Mouse (Mus musculus) intestine, embryonic 15.5 days (tissue): ENCODE measurements around the gene Ap5b1. TPM values are rescaled to one million over a fixed set of nuclear protein-coding genes. Genes with fewer than 3 reads are reported as not detected.

Source experiments
- ATAC-seq: fragments of 200-750 bp; cut with Nextera tagmentation; 2 replicates; pipeline ENCODE4 v1.8.0; 2017; ENCODE audit warnings: moderate TSS enrichment, moderate library complexity
- H3K27ac ChIP-seq: fragments of 300-500 bp; sonication (generic); 2 replicates; pipeline ENCODE4 v1.5.1; 2015; ENCODE audit warnings: mild to moderate bottlenecking, inconsistent platforms
- H3K27me3 ChIP-seq: fragments of 300-500 bp; sonication (generic); replicated peaks from 2 replicates; pipeline ENCODE4 v1.6.1; 2015; ENCODE audit warnings: inconsistent platforms
- H3K36me3 ChIP-seq: fragments of 300-500 bp; sonication (generic); 2 replicates; pipeline ENCODE4 v1.6.1; 2015; ENCODE audit warnings: inconsistent platforms
- H3K4me1 ChIP-seq: fragments of 300-500 bp; sonication (generic); replicated peaks from 2 replicates; pipeline ENCODE4 v1.6.1; 2015; ENCODE audit warnings: inconsistent platforms
- H3K4me2 ChIP-seq: fragments of 300-500 bp; sonication (generic); replicated peaks from 2 replicates; pipeline ENCODE4 v1.6.1; 2015; ENCODE audit warnings: mild to moderate bottlenecking, inconsistent platforms
- H3K4me3 ChIP-seq: fragments of 300-500 bp; sonication (generic); replicated peaks from 2 replicates; pipeline ENCODE4 v1.5.1; 2015; ENCODE audit warnings: inconsistent platforms
- H3K9ac ChIP-seq: fragments of 300-500 bp; sonication (generic); 2 replicates; pipeline ENCODE4 v1.6.1; 2015; ENCODE audit warnings: inconsistent platforms
- H3K9me3 ChIP-seq: fragments of 300-500 bp; sonication (generic); 2 replicates; pipeline ENCODE4 v1.6.1; 2016; ENCODE audit warnings: inconsistent platforms
- WGBS: fragments of 180-500 bp; shearing (Covaris S2); methylation state at CpG from one replicate; pipeline ENCODE4 v1.1.7; 2015; 5-methylcytosine and 5-hydroxymethylcytosine counted together
- polyA plus RNA-seq: library from polyadenylated mRNA; unstranded; fragments of >200 nt; fragmentation: Nextera tagmentation; extraction: Ambion mirVana; gene quantifications from 2 replicates; pipeline ENCODE4 v1.2.1, GENCODE M21; 2015

Gene Ap5b1
- polyA plus RNA-seq, 1 experiment from 2014 or later = 7.9 TPM

DNA sequence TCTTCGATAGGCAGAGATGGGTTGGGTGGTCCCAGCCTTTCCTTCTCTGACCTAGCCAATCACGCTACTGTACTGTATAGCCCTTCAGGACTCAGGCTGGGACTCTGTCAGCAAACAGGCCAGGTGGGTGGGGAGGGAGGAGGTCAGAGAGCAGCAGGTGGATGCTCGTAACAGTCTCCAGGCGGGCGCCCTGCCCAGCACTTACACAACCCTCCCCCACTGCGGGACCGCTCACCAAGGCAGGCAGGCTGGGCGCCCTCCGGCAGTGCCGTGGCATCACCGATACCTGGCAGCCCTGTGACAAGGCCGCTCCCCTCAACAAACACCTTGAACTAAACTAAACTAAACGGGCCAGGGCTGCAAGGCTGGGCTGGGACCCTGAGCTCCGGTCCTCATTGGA is 13.6 kb upstream of the Ap5b1 start:
- Histone ChIP-seq H3K4me2 (peak overlapping the region; percentile 45), H3K36me3 (peaks cover 2% of the 10 kb centered on the region; the same call in 1 of the 2 replicates), H3K9ac (no peak overlapping the region), H3K27me3 (peaks cover 20% of the 10 kb centered on the region), H3K4me1 (peaks cover 20% of the 10 kb centered on the region), H3K9me3 (no peaks in the 10 kb centered on the region), H3K27ac (peak overlapping the region; percentile 64), H3K4me3 (no peak overlapping the region)
- 64% methylated on average over 14 of the region's 14 CpGs for WGBS
- peak; percentile 87 for ATAC-seq

DNA sequence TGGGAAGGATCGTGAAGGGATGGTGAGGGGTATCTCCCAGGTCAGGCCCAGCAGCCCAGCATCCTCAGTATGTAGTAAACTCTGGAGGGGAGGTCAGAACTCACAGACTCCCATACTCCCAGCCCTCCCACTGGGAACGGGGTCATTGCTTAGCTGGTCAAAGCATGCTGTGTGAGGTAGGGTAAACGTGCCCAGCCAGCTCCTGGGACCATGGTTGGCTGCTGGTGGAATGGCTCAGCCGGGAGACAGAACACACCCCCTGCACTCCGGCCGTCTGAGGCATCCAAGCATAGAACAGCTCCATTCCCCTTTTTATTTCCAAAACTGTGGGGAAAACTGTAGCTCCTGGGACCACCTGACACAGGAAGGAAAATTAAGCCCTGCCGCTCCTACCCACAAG is 9.7 kb upstream of the Ap5b1 start:
- H3K36me3 ChIP-seq = no peaks in the 10 kb centered on the region
- peak overlapping the region; percentile 57 for H3K9ac ChIP-seq
- no peaks in the 10 kb centered on the region for H3K9me3 ChIP-seq
- H3K4me3 ChIP-seq = peak overlapping the region; percentile 53
- no peak overlapping the region for H3K27ac ChIP-seq
- peaks cover 34% of the 10 kb centered on the region for H3K4me1 ChIP-seq
- peak overlapping the region; percentile 64 for H3K4me2 ChIP-seq
- ATAC-seq = no peak
- peaks cover 45% of the 10 kb centered on the region for H3K27me3 ChIP-seq
- WGBS = 39% methylated on average over 7 of the region's 7 CpGs

- Histone ChIP-seq H3K4me1 (peaks cover 28% of the 10 kb centered on the region), H3K27ac (peak overlapping the region; percentile 86), H3K9me3 (no peaks in the 10 kb centered on the region), H3K36me3 (no peaks in the 10 kb centered on the region), H3K9ac (peak overlapping the region; percentile 57), H3K4me3 (peak overlapping the region; percentile 53), H3K27me3 (peaks cover 45% of the 10 kb centered on the region), H3K4me2 (peak overlapping the region; percentile 64)
- no peak for ATAC-seq
- WGBS = 37% methylated on average over 8 of the region's 8 CpGs
Measured at GRCm38 (mm10) chr19:5558770-5559169, 9.1 kb upstream of the Ap5b1 start.

DNA sequence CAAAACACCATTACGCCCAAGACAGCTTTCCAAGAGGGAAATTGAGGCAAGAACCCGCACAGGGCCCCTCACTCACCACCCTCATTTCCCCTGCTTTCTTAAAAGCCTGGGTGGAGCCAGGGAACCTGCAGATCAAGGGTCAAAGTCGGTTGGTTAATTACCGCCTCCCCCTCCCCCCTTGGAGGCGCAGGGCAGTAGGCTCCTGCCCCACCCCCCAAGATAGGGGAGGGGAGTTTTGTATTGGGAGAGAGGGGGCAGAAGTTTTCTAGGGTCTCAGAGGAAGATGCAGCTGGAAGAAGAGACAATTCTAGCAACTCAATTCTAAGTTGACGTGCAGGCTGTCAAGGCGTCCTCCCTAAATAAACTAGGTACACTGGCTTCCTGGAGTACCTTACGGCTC is 8.6 kb upstream of the Ap5b1 start:
- Histone ChIP-seq H3K4me3 (peak overlapping the region; percentile 53), H3K4me2 (peak overlapping the region; percentile 64), H3K36me3 (no peaks in the 10 kb centered on the region), H3K27me3 (peaks cover 45% of the 10 kb centered on the region), H3K9ac (peak overlapping the region; percentile 57), H3K9me3 (no peaks in the 10 kb centered on the region), H3K27ac (peak overlapping the region; percentile 86), H3K4me1 (peaks cover 28% of the 10 kb centered on the region)
- ATAC-seq = peak; percentile 32
- 13% methylated on average over 8 of the region's 8 CpGs for WGBS

DNA sequence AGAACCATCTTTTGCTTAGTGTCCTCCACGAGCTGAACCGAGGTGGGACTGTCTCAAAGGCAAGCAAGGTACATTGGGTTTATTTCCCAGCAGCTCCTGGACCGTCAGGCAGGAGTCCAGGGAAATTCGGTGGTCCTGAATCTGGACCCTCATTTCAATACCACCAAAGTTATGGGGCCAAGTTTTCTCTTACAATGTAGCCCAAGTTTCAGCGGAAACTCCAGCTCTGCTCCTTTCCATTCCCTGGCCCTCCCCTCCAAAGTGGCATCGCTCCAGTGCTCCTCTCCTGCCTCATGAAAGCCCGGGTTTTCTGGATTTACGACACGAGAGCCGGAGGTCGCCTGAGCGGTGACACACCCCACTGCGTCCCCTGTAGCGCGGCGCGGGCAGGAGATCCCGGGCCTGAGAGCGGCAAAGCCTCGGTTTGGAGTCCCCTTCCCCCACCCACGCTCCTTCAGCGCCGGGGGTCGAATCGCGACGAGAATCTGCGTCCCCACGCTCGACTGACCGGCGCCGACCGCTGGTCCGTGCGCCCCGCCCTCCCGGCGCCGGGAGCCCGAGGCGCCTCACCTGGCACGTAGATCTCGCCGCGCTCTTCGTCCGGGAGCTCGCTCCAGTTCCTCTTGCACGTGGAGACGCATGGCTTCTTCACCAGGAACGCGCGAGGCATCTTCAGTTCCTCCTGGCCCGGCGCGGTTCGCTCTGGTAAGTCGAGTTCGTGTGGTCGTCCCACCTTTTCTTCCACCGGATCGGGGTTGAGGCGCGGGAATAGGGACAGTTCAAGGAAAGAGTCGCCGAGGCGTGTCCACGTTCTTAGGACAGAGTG is 8.0 kb upstream of the Ap5b1 start:
- Histone ChIP-seq H3K9me3 (no peaks in the 10 kb centered on the region), H3K27ac (peak overlapping the region; percentile 86), H3K9ac (peak overlapping the region; percentile 57), H3K4me1 (peaks cover 31% of the 10 kb centered on the region), H3K36me3 (no peaks in the 10 kb centered on the region), H3K27me3 (peaks cover 45% of the 10 kb centered on the region), H3K4me2 (peak overlapping the region; percentile 64), H3K4me3 (peak overlapping the region; percentile 53)
- peak; percentile 14 for ATAC-seq
- WGBS = under 1% methylated on average over 69 of the region's 69 CpGs

DNA sequence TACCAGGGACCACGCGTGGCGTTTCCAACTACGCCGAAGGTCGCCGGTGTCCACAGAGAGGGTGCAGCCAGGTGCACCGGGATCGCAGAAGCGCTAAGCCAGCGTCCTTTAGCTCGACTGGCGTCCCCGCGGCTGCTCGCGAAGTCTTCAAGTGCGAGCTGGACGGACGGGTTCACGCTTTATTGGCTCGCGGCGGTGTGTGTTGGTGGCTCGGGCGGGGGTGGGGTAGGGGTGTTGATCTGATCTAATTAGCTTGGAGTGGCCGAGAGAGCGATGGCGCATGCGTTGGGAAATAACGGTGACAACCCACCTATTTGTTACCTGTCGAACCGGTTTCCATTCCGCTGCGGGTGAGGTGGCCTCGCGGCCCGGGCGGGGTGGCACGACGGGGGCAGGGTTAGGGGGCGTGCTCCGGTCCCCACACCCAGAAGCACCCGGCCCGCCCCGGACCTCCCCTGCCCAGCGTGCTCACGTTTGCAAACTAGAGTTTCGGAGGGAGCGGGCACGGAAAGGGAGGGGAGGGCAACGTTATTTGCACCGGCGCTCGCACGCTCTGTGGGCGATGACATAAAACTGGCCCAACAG is 7.3 kb upstream of the Ap5b1 start, which contains the start of gene Ovol1:
TSS of gene Ovol1 (minus strand) at position 190 of the 585 bp plus-strand sequence.
- WGBS = under 1% methylated on average over 57 of the region's 57 CpGs
- Histone ChIP-seq H3K9ac (peak within 1 kb of the TSS; percentile 57), H3K4me1 (peaks cover 28% of the 10 kb centered on the region), H3K4me3 (peak within 1 kb of the TSS; percentile 53), H3K4me2 (peak within 1 kb of the TSS; percentile 64), H3K27me3 (peaks cover 45% of the 10 kb centered on the region), H3K36me3 (no peaks in the 10 kb centered on the region), H3K27ac (peak within 1 kb of the TSS; percentile 86), H3K9me3 (no peaks in the 10 kb centered on the region)
- peak; percentile 88 for ATAC-seq

GRCm38 (mm10) chr19:5561252-5561790 is 6.5 kb upstream of the Ap5b1 start:
- peaks cover 45% of the 10 kb centered on the region for H3K27me3 ChIP-seq
- no peaks in the 10 kb centered on the region for H3K9me3 ChIP-seq
- ATAC-seq = peak; percentile 31
- H3K9ac ChIP-seq = peak overlapping the region; percentile 46
- H3K4me1 ChIP-seq = peaks cover 28% of the 10 kb centered on the region
- H3K4me2 ChIP-seq = peak overlapping the region; percentile 64
- WGBS = 13% methylated on average over 10 of the region's 10 CpGs
- H3K36me3 ChIP-seq = no peaks in the 10 kb centered on the region
- H3K27ac ChIP-seq = peak overlapping the region; percentile 86
- peak overlapping the region; percentile 53 for H3K4me3 ChIP-seq

GRCm38 (mm10) chr19:5561886-5562285 is 5.9 kb upstream of the Ap5b1 start:
- no peak for ATAC-seq
- Histone ChIP-seq H3K4me3 (peak overlapping the region; percentile 53; the same call in 1 of the 2 replicates), H3K4me1 (peaks cover 28% of the 10 kb centered on the region), H3K27ac (peak overlapping the region; percentile 86), H3K27me3 (peaks cover 44% of the 10 kb centered on the region), H3K9me3 (no peaks in the 10 kb centered on the region), H3K4me2 (peak overlapping the region; percentile 64; the same call in 1 of the 2 replicates), H3K9ac (peak overlapping the region; percentile 46; the same call in 1 of the 2 replicates), H3K36me3 (no peaks in the 10 kb centered on the region)
- WGBS = 44% methylated on average over 3 of the region's 3 CpGs

DNA sequence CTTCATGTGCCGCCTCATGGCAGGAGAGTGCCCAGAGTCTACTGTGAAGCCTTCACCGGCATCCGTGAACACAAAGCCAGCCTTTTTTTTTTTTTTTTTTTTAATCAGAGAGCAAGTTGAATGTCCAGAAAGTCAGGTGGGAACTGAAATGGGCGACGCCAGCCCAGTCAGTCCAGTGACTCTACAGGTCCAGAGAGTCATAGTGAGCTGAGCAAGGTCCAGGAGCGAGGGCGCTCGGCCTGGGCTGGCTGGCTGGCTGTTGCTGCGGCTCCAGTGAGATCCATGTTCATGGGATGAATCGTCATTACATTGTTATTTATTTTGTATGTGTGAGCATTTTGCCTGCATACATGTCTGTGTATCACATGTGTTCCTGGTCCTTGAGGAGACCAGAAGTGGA is 5.0 kb upstream of the Ap5b1 start:
- peaks cover 30% of the 10 kb centered on the region for H3K4me1 ChIP-seq
- no peak overlapping the region for H3K4me3 ChIP-seq
- no peaks in the 10 kb centered on the region for H3K36me3 ChIP-seq
- 89% methylated on average over 10 of the region's 10 CpGs for WGBS
- H3K27me3 ChIP-seq = peaks cover 39% of the 10 kb centered on the region
- H3K4me2 ChIP-seq = no peak overlapping the region
- no peak overlapping the region for H3K9ac ChIP-seq
- ATAC-seq = no peak
- H3K27ac ChIP-seq = no peak overlapping the region
- H3K9me3 ChIP-seq = no peaks in the 10 kb centered on the region

DNA sequence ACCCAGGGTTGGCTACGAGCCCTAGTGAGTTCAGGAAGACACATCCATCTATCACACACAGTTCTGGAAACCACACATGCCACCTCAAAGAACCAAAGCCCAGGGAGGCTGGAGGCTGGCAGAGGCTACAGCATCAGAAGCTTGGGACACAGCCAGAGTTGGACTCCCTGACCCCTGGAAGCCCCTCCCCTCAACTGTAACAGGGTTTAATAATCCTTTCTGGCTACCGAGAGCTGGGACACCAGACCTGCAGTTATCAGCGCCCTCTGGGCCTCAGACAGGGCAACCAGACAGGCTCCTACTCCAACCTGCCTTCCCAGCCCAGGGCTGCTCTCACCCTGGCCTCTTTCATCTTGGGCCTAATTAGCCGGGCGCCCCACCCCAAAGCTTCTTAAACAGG is 1.5 kb upstream of the Ap5b1 start:
- no peaks in the 10 kb centered on the region for H3K9me3 ChIP-seq
- 0 out of 2 replicates have a peak overlapping the region, but pooled peaks have one; percentile 80 for H3K4me3 ChIP-seq
- peaks cover 8% of the 10 kb centered on the region; the same call in 1 of the 2 replicates for H3K36me3 ChIP-seq
- H3K4me1 ChIP-seq = peaks cover 31% of the 10 kb centered on the region
- H3K27ac ChIP-seq = peak overlapping the region; percentile 97
- H3K4me2 ChIP-seq = peak overlapping the region; percentile 96
- ATAC-seq = no peak
- 0 out of 2 replicates have a peak overlapping the region, but pooled peaks have one; percentile 86 for H3K9ac ChIP-seq
- peaks cover 6% of the 10 kb centered on the region for H3K27me3 ChIP-seq
- WGBS = 54% methylated on average over 5 of the region's 5 CpGs

DNA sequence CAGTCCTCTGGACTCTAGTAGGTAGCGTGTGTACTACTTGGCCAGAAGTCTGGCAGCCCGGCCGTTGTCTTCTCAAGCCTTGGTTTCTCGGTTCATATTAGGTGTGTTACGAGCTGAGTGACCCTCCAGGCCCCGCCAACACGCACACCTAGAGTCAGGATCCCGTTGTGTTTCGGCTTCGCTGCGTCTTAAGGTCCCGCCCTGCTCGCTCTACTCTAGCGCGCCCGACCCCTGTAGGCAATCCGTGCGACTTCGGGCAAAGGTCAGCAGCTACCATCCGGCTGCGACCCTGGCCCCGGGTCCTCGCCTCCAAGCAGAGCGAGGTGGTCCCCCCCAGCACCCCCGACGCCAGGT is 668 bp upstream of the Ap5b1 start:
- Histone ChIP-seq H3K4me3 (peak overlapping the region; percentile 80), H3K27ac (peak overlapping the region; percentile 97), H3K36me3 (peaks cover 8% of the 10 kb centered on the region; the same call in 1 of the 2 replicates), H3K9ac (peak overlapping the region; percentile 86), H3K4me2 (peak overlapping the region; percentile 96), H3K27me3 (no peaks in the 10 kb centered on the region), H3K9me3 (no peaks in the 10 kb centered on the region), H3K4me1 (peaks cover 31% of the 10 kb centered on the region)
- 2% methylated on average over 26 of the region's 26 CpGs for WGBS
- peak; percentile 52 for ATAC-seq

DNA sequence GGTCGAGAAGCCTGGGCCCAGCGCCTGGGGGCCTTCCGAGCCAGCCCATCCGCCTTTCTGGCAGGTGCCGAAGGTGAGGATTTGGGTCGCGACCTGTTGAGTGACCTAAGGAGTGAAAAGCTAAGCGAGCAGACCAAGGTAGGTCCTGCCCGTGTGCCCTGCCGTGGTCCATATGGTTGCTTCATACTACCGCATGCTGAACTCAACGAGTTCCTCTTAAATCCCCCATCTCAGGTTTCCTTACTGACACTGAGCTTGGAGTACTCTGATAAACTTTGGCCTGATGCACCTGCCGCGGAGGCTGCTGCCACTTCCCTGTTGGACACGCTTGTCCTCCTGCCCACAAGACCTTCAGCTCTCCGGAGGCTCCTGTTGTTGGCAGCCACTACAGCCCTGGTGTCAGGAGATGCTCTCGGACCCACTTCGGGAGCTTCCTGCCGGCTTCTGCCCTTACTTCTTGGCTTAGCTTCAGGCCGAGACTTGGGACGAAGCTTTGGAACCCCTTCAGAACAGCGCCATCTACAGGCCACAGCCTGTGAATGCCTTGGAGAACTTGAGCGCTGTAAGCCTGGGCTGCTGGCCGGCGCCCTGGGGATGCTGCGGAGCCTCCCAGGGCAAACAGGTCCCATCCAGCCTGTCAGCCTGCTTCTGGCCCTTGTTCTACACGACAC is 780 bp downstream of the Ap5b1 start:
- Histone ChIP-seq H3K4me2 (peak overlapping the region; percentile 96), H3K36me3 (peaks cover 8% of the 10 kb centered on the region; the same call in 1 of the 2 replicates), H3K9ac (peak overlapping the region; percentile 86), H3K27me3 (no peaks in the 10 kb centered on the region), H3K4me3 (peak overlapping the region; percentile 80), H3K9me3 (no peaks in the 10 kb centered on the region), H3K4me1 (peaks cover 31% of the 10 kb centered on the region), H3K27ac (peak overlapping the region; percentile 97)
- 9% methylated on average over 27 of the region's 27 CpGs for WGBS
- ATAC-seq = peak; percentile 22
